Mouse (Mus musculus): Measurements from ENCODE around the gene Plaur.

Plaur gene

DNA sequence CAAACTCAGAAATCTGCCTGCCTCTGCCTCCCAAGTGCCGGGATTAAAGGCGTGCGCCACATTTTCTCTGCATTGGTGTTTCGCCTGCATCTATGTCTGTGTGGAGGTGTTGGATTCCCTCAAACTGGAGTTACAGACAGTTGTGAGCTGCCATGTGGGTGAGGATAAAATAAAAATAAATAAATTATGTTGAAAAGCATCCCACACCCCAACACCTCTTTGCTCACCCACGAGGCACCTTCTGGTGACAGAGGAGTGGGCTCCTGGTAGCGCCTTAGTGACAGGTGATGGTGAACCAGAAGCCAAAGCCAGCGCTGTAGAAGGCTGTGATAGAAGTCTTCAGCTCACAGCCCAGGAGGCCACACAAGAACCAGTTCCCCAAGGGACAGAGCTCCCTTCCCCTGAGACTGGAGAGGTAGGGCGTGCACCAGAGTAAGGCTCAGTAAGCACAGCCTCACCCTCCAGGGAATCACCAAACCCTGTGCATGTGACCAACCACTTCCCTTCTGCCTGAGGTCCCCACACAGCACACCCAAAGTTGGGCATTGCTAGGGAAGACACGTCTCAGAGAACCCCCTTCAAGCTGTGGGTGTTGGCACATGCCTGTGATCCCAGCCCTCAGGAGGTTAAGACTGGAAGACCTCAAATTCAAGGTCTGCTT lies 16.9 kb upstream of the Plaur start:
- DNase-seq (ENCODE audit: low spot score) = no peak

DNA sequence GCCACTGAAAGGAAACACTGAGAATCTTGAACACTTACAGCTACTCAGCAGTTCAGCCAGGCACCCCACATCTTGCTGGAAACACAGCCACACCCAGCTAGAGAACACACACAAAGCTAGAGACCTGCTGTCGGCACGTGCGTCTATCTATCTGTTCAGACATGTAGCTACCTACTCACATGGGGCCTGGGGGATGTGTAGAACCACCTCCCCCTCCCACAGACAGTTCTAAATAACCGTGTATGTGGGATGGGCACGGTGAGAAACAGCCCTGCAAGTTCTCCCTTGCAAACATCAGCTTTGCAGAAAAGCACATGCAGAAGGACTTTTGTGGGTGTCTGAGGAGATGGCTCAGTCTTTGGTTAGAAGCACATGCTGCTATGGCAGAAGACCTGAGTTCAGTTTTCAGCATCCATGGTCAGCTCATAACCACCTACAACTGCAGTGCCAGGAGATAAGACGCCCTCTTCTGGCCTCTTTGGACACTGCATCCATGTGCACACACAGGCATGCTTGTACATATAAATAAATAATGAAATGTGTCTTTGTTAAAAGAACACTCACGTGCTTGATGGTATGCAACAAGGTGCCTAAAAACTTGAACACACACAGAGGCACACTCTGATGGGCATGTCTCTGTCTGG lies 15.5 kb upstream of the Plaur start:
- no peak for DNase-seq (ENCODE audit: low spot score)

DNA sequence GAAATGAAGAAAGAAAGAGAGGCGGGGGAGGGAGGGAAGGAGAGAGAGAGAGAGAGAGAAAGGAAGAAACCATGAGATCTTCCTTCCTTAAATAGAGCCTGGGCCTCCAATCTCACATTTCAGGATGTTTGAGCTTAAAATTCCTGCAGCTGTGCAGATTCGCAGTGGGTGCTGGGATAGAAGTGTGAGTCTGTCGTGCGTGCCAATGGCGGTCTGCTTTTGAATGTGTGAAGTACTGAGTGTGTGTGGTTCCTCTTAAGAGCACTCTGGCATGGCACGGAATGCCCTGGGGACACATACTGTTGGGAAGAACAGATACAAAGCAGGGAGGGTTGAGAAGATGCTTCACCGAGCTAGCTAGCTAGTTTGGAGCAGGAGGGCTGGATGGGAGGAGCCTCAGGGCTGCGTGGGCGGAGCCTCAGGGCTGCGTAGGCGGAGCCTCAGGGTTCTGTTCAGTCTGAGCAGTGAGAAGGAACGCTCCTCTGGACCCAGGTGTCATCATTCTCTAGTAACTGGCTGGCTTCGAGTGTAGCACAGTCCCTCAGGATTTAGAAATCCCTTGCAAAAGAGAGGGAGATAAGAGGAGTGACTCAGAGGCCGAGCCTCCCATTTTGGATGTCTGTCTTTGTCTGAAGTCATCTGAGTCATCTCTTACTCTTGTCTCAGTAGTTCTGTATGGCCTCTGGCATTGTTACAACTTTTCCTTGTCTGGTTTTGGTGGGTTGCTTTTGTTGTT lies 13.3 kb upstream of the Plaur start:
- DNase-seq (ENCODE audit: low spot score) = no peak

DNA sequence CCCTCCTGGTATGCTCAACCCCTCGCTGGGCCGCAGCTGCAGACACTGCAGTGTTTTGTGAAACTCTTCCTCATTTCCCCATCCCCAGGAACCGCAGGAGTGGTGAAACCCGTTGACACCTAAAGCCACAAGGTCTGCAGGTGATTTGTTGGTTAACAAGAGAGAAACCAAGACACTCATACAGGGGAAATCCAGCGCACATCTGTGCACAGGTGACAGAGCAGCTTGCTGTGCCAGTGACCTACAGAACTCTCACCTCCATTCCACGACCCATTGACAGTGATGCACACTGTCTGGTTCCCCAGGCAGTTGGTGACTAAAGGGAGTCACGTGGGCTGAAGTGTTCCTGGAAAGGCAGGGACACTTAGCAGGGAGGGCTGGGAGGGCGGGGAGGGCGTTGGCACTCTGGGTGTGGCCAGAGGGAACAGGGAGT lies 11.7 kb upstream of the Plaur start:
- no peak for DNase-seq (ENCODE audit: low spot score)

DNA sequence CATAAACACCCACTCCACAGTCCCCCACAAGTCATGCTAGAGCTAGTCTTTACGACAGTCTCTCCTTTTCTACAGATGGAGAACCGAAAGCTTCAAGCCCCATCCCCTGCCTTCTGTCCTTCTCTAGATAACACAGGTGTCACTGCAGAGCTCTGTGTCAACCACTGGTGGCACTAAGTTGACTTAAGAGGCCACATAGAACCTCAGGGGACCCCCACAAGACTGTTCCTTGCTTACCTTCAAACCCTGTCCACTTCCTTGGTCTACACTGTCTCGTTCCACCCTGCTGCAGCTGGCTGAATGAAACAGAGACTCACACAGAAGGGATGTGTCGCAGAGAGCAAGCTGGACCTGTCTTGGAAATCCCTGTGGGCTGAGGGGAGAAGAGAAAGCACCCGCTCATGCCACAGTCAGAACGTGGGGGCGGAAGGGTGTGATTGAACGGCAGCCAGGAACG lies 10.4 kb upstream of the Plaur start, which contains the start of gene Irgc1:
Gene Irgc1 (minus strand): TSS at position 443 of the 457 bp plus-strand sequence.
- DNase-seq (ENCODE audit: low spot score) = no peak

DNA sequence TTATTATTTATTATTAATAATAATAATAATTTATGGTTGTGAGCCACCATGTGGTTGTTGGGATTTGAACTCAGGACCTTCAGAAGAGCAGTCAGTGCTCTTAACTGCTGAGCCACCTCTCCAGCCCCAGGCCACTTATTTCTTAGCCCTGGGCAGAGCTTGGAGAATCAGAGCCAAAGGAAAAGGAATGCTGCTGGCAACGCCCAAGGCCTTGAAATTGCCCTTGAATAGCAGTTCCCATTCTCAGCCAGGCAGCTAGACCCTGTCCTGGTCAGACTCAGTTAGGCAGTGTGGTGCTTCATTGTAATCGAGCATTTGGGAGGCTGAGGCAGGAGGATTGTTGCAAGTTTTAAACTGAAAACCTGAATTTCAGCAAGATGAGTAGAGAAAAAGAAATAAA lies 8.1 kb upstream of the Plaur start:
- no peak for DNase-seq (ENCODE audit: low spot score)

GRCm38 (mm10) chr7:24455726-24456125 lies 6.6 kb upstream of the Plaur start:
- no peak for DNase-seq (ENCODE audit: low spot score)

DNA sequence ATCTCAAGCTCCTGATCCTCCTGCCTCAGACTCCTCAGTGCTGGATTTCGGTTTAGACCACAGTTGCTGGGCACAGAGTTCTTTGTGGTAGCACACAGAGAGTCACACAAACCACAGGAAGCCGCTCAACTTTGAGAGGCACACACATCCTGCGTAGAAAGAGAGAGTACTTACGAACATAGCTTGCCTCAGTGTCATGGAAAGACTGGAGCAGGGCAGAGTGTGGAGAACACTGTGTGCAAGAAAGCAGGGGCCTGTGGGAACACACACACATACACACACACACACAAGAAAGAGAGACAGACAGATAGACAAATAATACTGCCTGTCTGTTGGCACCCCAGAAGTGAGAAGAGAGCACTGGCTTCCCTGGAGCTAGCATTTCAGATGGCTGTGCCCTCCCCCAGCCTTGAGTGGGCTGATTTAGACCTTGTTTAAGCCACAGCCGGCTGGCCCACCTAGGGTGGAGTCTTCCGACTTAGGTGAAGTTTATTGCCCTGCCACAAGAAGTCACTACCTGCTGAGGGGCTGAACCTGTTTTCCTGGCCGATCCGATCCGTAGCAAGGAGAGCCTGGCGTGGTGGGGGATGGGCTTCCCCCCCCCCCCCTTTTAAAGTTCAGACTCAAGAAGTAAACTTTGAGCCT lies 4.4 kb upstream of the Plaur start:
- DNase-seq (ENCODE audit: low spot score) = no peak

GRCm38 (mm10) chr7:24459440-24459839 lies 2.8 kb upstream of the Plaur start:
- DNase-seq (ENCODE audit: low spot score) = peak; percentile 36

- no peak for DNase-seq (ENCODE audit: low spot score)
These were observed 2.4 kb upstream of the Plaur start for GRCm38 (mm10) chr7:24459843-24460242.

DNA sequence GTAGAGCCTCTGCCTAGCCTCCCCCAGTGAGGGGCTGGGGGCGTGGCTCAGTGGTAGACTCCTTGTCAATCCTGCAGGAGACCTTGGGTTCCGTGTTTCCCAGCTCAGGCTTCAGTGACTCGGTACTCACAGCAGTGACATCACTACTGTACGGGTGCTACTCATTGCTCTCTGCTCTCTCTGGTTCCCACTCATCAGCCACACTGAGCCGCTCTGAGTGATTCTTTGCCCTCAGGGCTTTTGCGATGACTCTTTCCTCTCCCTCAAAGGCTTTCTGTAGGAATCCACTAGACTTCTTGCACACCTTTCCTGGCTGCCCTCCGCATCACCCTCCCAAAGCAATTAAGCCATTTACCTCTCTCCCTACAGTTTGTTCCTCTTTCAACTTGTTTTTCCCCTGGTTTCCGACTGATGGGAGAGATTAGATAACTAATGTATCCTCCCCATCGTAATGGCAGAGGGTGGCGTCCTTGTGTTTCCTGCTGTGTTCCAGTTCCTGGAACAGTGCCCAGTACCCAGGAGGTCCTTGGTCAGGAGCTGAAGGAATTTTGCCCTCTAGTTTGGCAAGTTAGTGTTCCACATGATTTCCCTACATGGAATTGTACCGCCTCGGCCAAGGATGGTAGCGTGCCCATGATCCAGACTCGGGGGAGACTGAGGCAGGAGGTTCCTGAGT lies 770 bp upstream of the Plaur start:
- no peak for DNase-seq (ENCODE audit: low spot score)

DNA sequence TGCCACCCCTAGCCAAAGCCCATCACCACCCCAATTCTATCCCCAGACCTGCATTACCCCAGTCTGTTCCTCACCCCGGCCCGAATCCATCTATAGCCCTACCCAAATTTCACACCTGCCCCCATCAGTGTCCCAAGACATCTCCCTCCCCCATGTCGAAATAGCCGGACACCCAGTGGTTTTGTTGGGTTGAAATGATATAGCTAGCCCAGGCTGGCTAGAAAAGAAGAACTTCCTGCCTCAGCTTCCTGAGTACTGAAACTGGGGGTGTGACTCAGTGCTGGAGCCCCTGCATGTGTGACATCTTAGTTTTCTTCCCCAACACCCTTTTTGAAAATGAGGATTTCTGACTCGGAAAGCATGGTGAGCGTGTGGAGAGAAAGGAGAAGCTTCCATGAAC lies 4.6 kb downstream of the Plaur start:
- no peak for DNase-seq (ENCODE audit: low spot score)

DNA sequence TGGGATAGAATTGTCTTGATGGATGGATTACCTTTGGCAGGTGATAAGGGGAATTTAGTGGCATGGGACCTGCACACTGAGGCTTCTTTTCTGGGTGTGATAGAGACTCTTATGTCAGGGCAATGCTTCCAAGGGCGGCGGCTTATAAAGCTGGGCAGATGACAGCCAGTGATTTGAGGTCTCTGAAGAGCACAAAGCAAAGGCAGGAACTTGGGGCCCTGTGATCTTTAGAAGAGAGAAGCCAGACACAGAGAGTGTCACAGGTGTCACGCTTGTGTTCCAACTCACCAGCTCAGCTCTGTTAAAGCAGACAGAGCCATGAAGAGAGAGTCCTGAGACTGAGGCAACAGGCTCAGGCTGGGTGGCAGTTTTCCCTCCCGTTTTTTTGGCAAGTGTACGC lies 5.6 kb downstream of the Plaur start:
- DNase-seq (ENCODE audit: low spot score) = no peak

DNA sequence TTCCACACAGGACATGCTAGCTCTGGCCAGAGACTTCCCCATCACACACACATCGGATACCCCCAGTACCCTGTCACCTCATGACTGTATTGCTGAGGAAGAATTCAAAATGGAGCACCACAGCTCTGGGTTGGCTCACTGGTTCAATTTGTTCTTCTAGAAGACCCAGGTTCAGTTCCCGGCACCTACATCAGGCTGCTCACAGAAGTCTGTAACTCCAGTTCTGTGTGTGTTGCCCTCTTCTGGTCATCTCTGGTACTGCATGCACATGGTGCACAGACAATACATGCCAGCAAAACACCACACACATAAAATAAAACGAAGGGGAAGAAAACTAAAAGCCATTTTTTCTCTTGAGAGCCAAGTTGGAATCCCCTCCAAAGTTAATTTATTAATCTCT lies 6.8 kb downstream of the Plaur start:
- no peak for DNase-seq (ENCODE audit: low spot score)

- no peak for DNase-seq (ENCODE audit: low spot score)
These were observed 8.1 kb downstream of the Plaur start for GRCm38 (mm10) chr7:24470356-24470755.

DNA sequence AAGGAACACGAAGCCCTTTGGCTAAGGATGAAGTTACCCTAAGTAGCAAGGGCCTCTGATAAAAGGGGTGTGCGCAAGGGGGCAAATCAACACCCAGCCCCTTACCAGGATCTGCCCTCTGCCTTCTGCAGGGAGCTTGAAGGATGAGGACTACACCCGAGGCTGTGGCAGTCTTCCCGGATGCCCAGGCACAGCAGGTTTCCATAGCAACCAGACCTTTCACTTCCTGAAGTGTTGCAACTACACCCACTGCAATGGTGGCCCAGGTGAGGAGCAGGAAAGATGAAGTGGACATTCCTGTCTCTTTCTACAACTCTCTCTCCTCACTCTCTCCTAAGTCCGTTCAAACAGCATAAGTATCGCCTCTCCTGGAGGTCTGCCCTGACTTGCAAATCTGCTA lies 10.2 kb downstream of the Plaur start:
- no peak for DNase-seq (ENCODE audit: low spot score)

- DNase-seq (ENCODE audit: low spot score) = no peak
These were observed 10.7 kb downstream of the Plaur start for GRCm38 (mm10) chr7:24472937-24473336.

DNA sequence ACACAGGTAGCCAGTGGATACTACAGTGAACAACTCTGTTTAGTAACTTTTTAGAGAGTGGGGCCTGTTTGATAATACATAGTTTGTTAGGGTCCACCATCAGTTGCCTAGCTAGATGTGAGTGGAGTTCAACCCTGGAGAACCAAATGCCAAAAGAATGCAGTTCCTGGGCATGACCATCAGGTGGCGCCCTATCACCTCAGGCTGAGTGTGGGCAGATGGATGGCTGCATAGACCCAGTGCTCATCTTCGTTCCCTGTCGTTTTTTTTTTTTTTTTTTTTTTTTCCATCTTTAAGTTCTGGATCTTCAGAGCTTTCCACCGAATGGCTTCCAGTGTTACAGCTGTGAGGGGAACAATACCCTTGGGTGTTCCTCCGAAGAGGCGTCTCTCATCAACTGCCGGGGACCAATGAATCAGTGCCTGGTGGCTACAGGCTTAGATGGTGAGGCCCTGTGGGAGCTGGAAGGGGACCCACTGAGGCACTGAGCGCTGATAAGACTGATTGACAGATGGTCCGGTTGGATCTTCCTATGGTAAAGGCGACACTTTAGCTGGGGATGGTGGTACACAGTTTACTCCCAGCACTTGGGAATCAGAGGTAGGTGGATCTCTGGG lies 11.7 kb downstream of the Plaur start:
- DNase-seq (ENCODE audit: low spot score) = no peak

DNA sequence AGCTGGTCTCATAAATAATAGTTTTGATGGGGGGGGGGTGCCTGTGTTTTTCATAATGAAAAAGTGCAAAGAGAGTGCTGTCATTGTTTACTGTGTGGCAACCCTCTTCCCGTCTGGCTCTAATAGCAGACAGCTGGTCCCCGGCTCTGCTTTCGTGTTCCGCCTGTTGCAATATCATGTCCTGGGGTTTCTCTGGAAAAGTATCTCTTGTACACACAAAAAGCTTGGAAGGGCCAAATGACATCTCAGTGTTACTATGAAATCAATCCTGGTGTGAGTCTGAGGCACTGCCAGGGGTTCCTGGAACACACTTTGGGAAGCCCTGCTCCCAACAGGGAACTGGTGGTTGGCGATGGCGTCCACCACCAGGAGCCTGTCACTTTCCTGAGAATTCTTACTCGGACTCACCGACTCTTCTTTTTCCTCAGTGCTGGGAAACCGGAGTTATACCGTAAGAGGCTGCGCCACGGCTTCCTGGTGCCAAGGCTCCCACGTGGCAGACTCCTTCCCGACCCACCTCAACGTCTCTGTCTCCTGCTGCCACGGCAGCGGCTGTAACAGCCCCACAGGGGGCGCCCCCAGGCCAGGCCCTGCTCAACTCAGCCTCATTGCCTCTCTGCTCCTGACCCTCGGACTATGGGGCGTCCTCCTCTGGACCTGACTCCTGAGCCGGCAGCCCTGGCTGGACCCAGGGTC lies 12.7 kb downstream of the Plaur start:
- no peak for DNase-seq (ENCODE audit: low spot score)

GRCm38 (mm10) chr7:24476338-24476737 lies 14.1 kb downstream of the Plaur start:
- no peak for DNase-seq (ENCODE audit: low spot score)

GRCm38 (mm10) chr7:24476856-24477255 lies 14.6 kb downstream of the Plaur start:
- DNase-seq (ENCODE audit: low spot score) = no peak

All from yolk sac, embryonic 10.5 days (tissue).